Mouse (Mus musculus) spleen, adult 2 months (tissue): ENCODE data around the gene Stox2. TPM values are rescaled to one million over a fixed set of nuclear protein-coding genes. Genes with fewer than 3 reads are reported as not detected.

Experiments used
- DNase-seq, 2 experiments: peaks; one replicate each; pipeline versions ENCODE4 v3.0.0 to v3.0.0-alpha.2; 2012 to 2021; ENCODE audit warnings: low spot score in 2 of 2, low read depth in 1 of 2
- H3K27ac ChIP-seq: fragments of 200-500 bp; 2 replicates; pipeline ENCODE4 v1.5.1; 2012; ENCODE audit warnings: low read length, inconsistent platforms; ENCODE audit not compliant: insufficient read depth
- H3K27me3 ChIP-seq: fragments of 200-500 bp; 2 replicates; pipeline ENCODE4 v1.6.1; 2012; ENCODE audit warnings: mild to moderate bottlenecking, moderate library complexity, low read length, inconsistent platforms; ENCODE audit not compliant: control insufficient read depth, insufficient read depth
- H3K36me3 ChIP-seq: fragments of 200-500 bp; 2 replicates; pipeline ENCODE4 v1.6.1; 2012; ENCODE audit warnings: mild to moderate bottlenecking, low read length, inconsistent platforms; ENCODE audit not compliant: control insufficient read depth, insufficient read depth
- H3K4me1 ChIP-seq: fragments of 200-500 bp; 2 replicates; pipeline ENCODE4 v1.6.1; 2011; ENCODE audit warnings: inconsistent platforms; ENCODE audit not compliant: control insufficient read depth, insufficient read depth, insufficient read length
- H3K4me3 ChIP-seq: fragments of 200-500 bp; 2 replicates; pipeline ENCODE4 v1.5.1; 2011; ENCODE audit warnings: mild to moderate bottlenecking, inconsistent platforms; ENCODE audit not compliant: insufficient read depth, insufficient read length; ENCODE audit errors: extremely low read depth
- CTCF ChIP-seq: fragments of 200-500 bp; IDR thresholded peaks from 2 replicates; pipeline ENCODE4 v1.5.1; 2011; ENCODE audit warnings: mild to moderate bottlenecking, inconsistent platforms; ENCODE audit not compliant: insufficient read depth, insufficient read length, insufficient replicate concordance; ENCODE audit errors: extremely low read depth
- POLR2A ChIP-seq: fragments of 200-500 bp; IDR thresholded peaks from 2 replicates; pipeline ENCODE4 v1.6.1; 2011; ENCODE audit warnings: low read depth, low read length, inconsistent platforms
- WGBS: fragments of 180-500 bp; shearing (Covaris S2); methylation state at CpG from one replicate; pipeline ENCODE4 v1.1.7; 2018; 5-methylcytosine and 5-hydroxymethylcytosine counted together
- polyA plus RNA-seq: library from polyadenylated mRNA; depleted of rRNA; stranded (reverse); fragments of >200 nt; gene quantifications from 2 replicates; pipeline ENCODE4 v1.2.3, GENCODE M21; 2012

Stox2 gene
- polyA plus RNA-seq, 1 experiment: 0.50 TPM

- TF ChIP-seq CTCF (no peak), POLR2A (no peak)
- DNase-seq: no peak
- Histone ChIP-seq H3K4me1 (no peaks in the 10 kb centered on the region), H3K4me3 (no peak overlapping the region), H3K27ac (no peak overlapping the region), H3K27me3 (no peaks in the 10 kb centered on the region), H3K36me3 (no peaks in the 10 kb centered on the region)
- 5% methylated on average over 6 of the region's 6 CpGs for WGBS
These were observed 98.4 kb downstream of the Stox2 start for GRCm38 (mm10) chr8:47347809-47348208.

GRCm38 (mm10) chr8:47345772-47346103 lies 100.4 kb downstream of the Stox2 start:
- H3K4me3 ChIP-seq: no peak overlapping the region
- H3K27ac ChIP-seq: no peak overlapping the region
- H3K4me1 ChIP-seq: no peaks in the 10 kb centered on the region
- H3K27me3 ChIP-seq: no peaks in the 10 kb centered on the region
- TF ChIP-seq POLR2A (no peak), CTCF (no peak)
- 94% methylated on average over 9 of the region's 9 CpGs for WGBS
- H3K36me3 ChIP-seq: no peaks in the 10 kb centered on the region
- DNase-seq: no peak

DNA sequence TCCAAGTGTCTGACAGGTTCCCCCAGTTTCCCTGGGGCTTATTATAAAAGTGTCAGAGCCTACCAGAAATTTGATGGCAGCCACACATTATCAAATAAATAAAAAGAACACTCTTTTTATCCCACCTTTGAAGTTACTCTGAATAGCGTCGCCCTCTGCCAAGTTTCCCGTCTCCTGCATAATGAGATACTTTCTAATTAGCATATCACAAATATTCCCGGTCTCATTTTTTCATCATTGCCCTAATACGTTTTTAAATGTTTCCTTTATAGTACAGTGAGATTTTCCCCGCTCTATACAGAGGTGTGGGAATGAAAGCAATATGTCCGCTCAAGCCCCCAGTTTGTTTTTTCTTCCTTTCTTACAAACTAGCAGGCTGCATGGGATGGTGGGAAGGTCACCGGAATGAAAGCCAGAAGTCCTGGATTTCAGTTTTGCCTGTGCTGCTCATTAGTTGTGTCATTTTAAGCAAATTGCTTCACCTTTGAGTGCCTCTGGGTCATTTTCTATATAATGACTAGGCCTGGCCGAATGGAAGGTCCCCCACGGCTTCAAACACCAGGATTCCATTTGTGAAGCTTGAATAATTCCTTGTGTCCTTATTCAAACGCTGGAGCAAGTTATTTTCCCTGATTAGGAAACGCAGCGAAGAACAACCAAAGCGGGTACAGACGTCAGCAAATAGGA lies 100.9 kb downstream of the Stox2 start:
- H3K27ac ChIP-seq: no peak overlapping the region
- no peaks in the 10 kb centered on the region for H3K27me3 ChIP-seq
- TF ChIP-seq CTCF (no peak), POLR2A (no peak)
- H3K4me1 ChIP-seq: no peaks in the 10 kb centered on the region
- no peak overlapping the region for H3K4me3 ChIP-seq
- no peaks in the 10 kb centered on the region for H3K36me3 ChIP-seq
- 84% methylated on average over 15 of the region's 15 CpGs for WGBS
- DNase-seq: no peak

- no peak overlapping the region for H3K27ac ChIP-seq
- TF ChIP-seq POLR2A (no peak), CTCF (no peak)
- 80% methylated on average over 11 of the region's 11 CpGs for WGBS
- no peaks in the 10 kb centered on the region for H3K27me3 ChIP-seq
- H3K36me3 ChIP-seq: no peaks in the 10 kb centered on the region
- H3K4me1 ChIP-seq: no peaks in the 10 kb centered on the region
- H3K4me3 ChIP-seq: no peak overlapping the region
- DNase-seq: no peak
These were observed 104.7 kb downstream of the Stox2 start for GRCm38 (mm10) chr8:47341474-47341873.

DNA sequence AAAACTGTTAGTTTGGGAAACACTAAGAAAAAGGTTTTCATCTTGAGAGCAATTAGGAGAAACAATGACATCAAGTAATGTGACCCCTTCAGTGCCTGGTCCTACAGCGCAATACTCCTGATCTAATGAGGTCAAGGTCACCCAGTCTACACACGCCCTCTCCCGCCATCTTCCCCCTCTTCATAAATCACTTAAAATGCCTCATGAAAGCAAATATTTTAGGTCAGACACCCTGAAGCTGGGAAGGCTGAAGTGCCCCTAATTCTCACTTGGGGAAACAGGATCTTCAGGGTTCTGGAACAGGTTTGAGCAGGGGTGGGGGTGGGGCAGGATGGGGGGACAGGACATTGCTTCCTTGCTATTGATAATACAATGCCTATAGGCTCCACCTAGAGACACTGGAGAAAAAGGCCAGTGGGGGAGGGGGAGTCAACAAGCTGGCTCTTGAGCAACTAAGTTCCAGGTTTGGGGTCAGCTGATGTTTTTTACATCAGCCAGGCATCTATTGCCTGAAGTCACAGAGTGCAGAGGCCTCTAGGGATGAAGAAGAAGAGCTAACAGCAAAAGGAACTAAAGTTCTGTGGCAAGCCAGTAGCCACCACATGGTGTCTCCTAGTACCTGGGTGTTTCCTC lies 107.4 kb downstream of the Stox2 start:
- H3K27ac ChIP-seq: no peak overlapping the region
- no peaks in the 10 kb centered on the region for H3K4me1 ChIP-seq
- H3K27me3 ChIP-seq: no peaks in the 10 kb centered on the region
- TF ChIP-seq CTCF (no peak), POLR2A (no peak)
- no peak for DNase-seq
- no peaks in the 10 kb centered on the region for H3K36me3 ChIP-seq
- 92% methylated on average over 3 of the region's 3 CpGs for WGBS
- H3K4me3 ChIP-seq: no peak overlapping the region

GRCm38 (mm10) chr8:47336433-47336832 lies 109.7 kb downstream of the Stox2 start:
- Histone ChIP-seq H3K27ac (no peak overlapping the region), H3K4me3 (no peak overlapping the region), H3K4me1 (no peaks in the 10 kb centered on the region), H3K36me3 (no peaks in the 10 kb centered on the region), H3K27me3 (no peaks in the 10 kb centered on the region)
- 91% methylated on average over 12 of the region's 12 CpGs for WGBS
- TF ChIP-seq POLR2A: no peak
- TF ChIP-seq CTCF: no peak
- DNase-seq: no peak

DNA sequence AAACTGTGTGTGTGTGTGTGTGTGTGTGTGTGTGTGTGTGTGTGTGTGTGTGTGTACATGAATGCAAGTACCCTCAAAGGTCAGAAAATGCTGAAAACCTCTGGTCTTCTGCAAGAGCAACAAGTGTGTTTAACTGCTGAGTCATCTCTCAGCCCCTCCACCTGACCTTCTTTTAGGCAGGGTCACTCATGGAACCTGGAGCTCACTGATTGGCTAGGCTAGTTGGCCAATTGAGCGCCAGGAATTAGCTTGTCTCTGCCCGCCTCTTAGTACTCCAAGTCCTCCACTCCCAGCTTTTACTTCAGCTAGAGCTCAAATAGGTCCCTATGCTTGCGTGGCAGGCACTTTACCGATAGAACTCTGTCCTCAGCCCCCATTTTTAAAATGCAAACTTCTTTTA lies 110.2 kb downstream of the Stox2 start:
- WGBS: 95% methylated on average over 4 of the region's 4 CpGs
- no peak for TF ChIP-seq POLR2A
- TF ChIP-seq CTCF: no peak
- Histone ChIP-seq H3K27ac (no peak overlapping the region), H3K4me3 (no peak overlapping the region), H3K27me3 (no peaks in the 10 kb centered on the region), H3K4me1 (no peaks in the 10 kb centered on the region), H3K36me3 (no peaks in the 10 kb centered on the region)
- DNase-seq: no peak
